Mouse (Mus musculus): ENCODE results near the gene Rai1.

The Rai1 gene

DNA sequence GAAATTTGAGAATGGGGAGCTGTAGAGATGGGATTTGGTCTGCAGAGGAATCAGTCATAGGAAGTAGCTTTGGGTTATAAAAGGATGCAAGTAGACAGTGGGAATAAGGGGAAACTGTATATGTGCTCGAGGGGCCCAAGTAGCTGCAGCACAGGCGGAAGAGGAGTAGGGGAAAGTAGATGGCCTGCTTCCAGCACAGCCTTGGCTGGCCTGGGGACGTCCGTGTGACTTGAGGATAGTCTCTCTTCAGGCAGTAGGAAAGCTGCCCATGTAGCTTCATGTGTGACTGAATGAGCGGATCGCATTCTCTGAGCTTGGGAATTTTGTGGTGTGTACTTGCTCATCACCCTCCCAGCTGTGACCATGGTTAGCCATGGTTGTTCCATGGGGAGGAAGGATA, 59.6 kb downstream of the Rai1 start:
- no peak for DNase-seq

DNA sequence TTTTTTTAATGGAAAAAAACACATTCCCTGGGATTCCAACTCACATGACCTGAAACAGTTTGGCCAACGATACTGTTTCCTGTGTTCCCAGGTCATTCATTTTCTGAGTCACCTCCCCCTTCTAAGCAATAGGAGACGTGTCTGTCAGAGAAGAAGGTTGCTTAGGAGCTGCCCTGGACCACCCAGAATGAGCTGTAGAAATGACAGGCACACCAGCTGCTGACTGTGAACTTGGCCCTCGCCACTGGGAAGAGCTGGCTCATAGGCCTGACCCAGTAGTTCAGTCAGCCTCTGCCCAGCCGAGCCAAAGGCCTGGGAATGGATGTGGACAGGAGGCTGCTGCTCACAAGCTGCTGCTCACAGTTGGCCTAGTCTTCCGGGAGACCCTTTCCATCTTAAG, 60.3 kb downstream of the Rai1 start:
- DNase-seq, result no peak

DNA sequence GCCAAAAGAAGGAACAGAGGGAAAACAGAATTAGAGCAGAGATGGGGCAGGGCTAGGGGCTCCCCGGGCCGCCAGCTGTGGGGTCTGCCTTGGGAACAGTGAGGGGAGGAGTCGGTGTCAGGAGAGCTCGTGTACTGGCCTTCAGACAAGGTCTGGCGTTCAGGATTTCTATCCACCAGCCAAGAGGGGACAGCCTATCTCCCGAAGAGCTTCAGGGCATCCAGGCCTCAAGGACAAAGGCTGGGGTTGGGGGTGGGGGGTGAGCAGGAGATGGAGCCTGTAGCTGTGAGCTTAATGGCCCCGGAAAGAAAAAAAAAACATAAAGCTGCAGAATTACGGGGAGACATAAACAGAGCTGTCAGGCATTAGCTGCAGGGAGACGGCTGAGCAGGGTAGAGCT, 64.0 kb downstream of the Rai1 start:
- no peak for DNase-seq

DNA sequence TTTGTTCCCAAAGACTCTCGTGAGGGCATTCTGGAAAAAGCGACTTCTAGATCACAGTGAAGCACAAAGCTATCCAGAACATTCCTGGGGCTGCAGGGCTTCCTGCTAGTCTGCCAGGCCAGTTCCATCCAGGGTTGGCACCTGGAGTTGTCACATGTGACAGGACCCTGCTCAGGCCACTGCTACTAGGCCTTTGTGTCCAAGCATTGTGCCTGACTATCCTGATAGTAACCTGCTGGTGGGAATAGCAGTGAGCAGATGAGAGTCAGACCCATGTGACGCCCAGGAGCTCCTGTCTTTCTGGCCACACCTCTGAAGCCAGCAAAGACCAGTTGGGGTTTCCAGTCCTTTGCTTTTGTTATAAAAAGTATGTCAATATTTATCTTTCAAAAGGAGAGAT, 67.3 kb downstream of the Rai1 start:
- no peak for DNase-seq

DNA sequence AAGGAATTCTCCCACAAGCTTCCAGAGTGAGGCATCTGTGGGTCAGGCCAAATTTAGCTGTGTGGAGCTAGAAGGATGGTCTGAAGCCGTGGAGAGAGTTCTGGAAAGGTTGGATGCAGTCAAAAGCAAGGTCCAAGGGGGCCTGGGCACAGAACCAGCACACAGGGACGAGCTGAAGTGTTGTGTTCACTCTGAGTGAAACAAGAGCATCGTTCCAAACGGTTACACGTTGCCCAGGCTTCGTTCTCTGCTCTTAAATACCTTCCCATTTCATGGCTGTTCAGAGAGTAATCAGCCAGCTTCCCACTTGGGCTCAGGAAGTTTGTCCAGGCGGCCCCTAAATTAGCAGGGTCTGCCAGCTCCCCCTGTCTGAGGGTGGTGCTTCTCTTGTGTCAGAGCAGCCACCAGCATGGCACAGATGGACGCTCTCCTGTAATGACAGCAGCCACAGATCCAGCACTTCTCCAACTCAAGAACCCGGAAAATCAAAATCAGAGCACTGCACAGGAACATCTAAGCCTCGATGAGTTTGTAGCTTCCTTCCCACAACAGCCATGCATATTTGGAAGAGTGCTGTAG, 68.9 kb downstream of the Rai1 start:
- DNase-seq, result no peak

DNA sequence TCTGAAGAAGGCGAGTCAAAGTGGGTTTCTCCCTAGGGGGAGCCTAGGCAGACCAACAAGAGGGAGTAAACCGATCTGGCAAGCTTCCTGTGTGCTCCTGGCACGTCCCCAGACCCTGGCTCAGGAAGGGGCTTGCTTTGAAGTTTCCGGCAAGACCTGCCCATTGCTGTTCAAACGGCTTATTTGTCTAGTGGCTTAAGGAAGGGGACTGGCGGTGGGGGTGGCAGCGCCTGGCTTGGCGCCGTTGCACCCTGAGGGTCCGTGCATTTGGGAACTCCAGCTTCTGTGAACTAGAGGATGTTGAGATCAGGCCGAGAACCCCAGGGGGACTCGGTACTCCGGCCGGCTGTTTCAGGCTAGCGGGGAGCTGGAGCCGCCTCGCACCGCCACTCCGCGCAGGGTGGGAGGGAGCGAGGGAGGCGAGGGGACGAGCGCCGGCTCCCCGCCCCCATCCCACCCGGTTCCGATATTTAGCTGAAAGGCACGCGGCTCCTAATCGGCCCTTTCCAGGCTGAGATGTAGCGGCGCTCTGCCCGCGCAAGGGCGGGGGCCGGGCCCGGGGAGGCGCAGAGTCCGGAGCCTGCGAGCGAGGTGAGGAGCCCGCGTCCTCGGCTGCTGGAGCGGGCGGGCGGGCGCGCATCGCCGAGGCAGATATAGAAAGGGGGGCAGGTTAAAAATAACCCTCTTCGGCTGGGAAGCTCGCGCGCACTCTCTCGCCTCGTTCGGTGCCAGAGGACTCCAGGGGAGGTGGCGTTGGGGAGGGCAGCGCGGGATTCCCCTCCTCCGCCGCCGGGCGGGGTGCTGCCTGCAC, 70.8 kb downstream of the Rai1 start:
- DNase-seq, result peak; percentile 56

DNA sequence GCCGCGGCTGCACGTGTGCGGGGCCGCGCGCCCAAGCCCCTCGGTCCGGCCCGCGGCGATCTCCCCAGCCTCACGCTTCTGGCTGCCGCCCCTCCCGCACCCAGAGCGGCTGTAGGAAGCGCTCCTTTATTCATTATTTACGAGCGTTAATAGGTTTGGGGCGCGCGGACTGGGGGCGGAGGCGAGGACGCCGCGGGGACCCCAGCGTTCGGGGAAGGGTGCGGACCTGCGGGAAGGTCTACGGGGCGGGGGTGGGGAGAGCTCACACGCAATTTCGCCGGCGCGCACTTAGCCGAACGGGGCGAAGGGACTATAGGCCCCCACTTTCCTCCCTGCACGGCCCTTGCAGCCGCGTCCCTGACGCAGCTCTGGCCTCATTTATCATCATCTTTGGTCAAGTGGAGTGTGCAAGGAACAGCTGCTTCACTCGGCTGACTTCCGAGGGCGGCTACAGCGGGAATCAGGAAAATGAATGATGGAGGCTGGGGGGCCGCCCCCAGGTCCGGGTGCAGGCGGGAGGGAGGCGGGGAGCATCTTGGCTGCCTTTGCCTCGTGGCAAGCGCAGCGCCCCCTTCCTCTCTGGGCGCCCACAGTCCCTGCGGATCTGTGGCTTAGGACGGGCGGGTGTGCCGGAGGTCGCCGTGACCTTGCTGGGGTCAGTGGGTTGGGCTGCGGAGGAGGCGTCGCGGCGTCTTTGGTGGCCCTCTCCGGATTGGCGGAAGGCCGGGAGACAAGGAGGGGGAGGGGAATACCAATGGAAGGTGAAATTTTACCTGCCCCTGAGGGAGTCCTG, 71.6 kb downstream of the Rai1 start:
- peak; percentile 63 for DNase-seq

DNA sequence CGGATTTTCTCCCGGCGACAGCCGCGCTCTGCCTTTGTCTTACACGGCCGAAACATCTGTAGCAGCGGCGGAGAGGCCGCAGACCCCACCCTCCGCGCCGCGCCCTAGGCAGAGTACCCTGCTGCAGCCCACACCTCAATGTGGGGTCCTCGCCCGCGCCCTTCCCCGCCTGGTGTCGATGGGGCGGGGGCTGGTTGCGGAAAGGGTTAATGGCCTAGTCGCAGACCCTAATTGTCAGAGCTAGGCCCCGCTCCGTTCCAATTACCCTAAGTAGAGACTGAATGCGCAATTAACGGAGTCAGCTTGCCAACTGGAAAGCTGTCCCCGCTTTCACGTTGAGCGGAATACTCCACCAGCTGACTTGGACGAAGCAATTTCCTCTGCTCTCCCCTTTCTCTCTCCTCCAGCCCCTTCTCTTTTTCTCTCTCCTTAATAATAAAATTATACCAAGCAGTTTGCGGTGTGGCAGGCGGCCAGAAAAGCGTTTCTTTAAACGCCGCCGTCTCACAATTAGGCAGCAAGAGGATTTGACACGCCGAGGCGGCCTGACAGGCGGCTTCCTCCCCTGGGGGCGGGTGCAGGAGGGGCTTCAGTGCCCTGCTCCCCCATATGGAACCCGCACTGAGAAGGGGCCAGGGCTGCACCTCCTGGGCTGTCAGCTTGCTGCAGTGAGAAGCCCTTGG, 72.3 kb downstream of the Rai1 start:
- no peak for DNase-seq

DNA sequence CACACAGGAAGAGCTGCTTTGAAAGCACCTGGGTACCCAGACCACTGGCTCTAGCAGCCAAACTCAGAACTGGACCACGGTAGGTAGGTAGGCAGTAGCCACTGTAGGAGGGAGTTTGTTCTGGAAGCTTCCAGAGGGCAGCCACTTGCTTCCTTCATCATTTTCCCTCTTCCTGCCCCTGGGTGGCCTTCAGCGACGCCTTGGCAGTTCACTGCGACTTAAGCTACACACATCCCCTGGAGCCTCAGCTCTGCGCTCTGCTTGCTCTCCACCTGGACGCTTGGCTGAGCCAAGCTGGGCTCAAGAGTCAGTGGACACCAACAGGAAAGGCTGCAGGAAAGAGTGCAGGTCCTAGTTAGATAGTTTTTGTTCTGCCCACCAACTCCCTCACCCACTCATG, 73.2 kb downstream of the Rai1 start:
- no peak for DNase-seq

DNA sequence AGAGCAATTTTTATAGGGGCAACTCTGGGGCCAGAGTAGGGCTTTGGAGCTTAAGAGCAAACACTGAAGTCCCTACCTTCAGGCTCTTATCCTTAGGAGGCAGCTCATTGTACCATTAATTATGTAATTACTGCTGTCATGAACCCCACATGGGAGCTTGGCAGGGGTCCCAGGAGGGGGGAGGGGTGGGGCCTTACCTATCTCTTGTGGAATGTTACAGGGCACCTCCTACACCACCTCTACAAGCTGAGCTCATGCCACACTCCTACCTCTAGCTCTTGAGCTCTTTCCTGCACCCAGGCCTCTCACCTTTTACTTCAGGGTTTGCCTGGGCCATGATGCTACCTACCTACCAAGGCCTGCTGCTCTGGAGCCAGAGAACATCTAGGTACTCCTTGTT, 73.7 kb downstream of the Rai1 start:
- peak; percentile 71 for DNase-seq

DNA sequence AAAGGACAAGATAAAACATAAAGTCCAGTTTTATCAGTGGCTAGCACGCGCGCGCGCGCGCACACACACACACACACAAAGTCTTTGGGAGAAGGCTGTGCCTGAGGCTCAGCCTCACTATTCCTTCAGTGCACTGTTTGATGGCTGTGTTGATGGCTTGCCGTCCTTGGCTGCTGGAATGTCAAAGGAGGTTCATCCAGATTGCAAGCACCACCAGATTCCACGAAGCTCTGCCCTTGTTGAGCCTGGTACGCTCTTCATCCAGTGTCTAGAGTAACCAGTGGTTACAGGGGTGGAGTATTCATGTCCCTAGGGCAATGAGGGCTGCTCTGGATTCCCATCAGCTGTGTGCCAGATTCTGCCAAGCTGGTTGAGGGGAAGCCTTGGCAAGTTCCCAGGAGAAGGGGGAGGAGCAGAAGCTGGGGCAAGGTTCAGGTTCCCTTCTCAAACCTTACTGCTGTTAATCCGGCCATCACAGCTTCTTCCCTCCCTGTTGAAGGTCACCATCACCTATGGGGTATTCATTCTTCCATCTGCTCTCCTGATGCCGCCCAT, 77.4 kb downstream of the Rai1 start:
- DNase-seq, result no peak

DNA sequence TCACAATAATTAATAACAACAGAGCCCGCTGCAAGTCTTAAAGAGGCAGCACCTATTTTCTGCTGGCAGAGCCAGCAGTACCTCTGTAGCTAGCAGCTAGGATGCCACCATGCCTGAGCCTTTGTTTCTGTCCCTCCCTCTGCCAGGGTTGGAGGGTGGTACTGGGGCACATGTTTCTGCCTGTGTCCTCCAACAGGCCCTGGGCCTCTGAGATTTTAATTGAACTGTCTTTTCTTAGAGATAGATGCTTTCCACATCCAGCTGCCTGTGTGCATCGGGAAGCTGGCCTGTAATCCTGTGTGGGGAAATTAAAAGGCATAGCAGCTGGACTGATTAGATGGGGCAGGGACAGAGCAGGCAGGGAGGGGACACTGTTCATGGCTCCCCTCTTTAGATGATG, 77.9 kb downstream of the Rai1 start:
- no peak for DNase-seq

DNA sequence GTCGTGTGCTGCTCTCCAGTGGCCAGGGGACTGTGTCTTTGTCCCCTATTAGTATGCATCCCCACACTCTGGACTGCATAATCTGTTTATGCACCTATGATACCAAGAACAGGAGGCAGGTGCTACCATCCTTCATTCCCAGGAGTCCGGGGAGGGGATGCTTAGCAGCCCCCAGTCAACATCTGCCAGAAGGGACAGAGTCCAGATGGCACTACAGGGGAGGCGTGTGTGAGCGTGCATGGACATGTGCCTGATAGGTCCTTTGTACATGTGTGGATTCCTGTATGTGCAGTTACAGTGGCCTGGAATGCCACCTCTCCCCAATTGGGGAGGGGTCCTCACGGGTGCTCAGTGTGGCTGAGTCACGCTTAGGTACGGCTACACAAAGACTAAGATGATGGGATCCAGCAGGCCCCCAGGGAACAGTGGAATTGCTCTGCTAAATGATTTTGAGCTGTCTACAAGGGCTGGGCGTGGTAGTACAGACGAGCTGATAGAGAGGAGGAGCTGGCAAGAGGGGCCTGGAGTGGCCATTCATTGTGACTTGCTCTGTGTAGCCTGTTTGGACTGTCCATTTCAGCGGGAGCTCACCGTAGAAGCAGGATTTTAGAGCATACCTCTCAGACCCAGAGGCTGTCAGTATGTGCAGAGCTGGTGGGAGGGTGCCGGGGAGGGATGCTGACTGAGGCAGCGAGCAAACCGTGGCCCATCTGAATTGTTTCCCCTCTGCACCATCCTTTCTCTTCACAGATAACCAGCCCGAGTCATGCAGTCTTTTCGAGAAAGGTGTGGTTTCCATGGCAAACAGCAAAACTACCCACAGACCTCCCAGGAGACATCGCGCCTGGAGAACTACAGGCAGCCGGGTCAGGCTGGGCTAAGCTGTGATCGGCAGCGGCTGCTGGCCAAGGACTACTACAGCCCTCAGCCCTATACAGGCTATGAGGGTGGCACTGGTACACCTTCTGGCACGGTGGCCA, 79.8 kb downstream of the Rai1 start:
- no peak for DNase-seq

DNA sequence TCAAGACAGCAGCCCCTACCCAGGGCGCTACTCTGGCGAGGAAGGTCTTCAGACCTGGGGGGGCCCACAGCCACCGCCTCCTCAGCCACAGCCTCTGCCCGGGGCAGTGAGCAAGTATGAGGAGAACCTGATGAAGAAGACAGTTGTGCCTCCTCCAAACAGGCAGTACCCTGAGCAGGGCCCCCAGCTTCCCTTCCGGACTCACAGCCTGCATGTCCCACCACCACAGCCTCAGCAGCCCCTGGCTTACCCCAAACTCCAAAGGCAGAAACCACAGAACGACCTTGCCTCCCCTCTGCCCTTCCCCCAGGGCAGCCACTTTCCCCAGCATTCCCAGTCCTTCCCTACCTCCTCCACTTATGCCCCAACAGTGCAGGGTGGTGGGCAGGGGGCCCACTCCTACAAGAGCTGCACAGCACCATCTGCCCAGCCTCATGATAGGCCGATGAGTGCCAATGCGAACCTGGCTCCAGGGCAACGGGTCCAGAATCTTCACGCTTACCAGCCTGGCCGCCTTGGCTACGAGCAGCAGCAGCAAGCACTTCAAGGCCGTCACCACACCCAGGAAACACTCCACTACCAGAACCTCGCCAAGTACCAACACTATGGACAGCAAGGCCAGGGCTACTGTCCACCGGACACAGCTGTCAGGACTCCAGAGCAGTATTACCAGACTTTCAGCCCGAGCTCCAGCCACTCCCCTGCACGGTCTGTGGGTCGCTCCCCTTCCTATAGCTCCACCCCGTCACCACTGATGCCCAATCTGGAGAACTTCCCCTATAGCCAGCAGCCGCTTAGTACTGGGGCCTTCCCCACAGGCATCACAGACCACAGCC, 80.8 kb downstream of the Rai1 start:
- no peak for DNase-seq

DNA sequence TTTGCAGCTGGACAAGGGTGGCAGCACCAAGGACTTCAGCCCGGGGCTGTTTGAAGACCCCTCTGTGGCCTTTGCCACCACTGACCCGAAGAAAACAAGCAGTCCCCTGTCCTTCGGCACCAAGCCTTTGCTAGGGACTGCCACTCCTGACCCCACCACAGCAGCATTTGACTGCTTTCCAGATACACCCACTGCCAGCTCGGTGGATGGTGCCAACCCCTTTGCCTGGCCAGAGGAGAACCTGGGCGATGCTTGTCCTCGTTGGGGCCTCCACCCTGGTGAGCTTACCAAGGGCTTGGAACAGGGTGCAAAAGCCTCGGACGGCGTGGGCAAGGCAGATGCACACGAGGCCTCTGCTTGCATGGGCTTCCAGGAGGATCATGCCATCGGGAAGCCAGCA, 82.3 kb downstream of the Rai1 start:
- DNase-seq, result no peak

DNA sequence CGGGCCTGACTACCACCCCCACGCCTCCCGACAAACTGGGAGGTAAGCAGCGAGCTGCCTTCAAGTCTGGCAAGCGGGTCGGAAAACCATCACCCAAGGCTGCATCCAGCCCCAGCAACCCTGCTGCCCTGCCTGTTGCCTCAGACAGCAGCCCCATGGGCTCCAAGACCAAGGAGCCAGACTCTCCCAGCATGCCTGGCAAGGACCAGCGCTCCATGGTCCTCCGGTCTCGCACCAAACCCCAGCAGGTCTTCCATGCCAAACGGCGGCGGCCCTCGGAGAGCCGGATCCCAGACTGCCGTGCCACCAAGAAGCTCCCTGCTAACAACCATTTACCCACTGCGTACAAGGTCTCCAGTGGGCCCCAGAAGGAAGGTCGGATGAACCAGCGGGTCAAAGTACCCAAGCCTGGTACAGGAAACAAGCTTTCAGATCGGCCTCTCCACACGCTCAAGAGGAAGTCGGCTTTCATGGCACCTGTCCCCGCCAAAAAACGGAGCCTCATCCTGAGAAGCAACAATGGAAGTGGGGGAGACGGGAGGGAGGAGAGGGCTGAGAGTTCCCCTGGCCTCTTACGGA, 83.6 kb downstream of the Rai1 start:
- DNase-seq, result no peak

DNA sequence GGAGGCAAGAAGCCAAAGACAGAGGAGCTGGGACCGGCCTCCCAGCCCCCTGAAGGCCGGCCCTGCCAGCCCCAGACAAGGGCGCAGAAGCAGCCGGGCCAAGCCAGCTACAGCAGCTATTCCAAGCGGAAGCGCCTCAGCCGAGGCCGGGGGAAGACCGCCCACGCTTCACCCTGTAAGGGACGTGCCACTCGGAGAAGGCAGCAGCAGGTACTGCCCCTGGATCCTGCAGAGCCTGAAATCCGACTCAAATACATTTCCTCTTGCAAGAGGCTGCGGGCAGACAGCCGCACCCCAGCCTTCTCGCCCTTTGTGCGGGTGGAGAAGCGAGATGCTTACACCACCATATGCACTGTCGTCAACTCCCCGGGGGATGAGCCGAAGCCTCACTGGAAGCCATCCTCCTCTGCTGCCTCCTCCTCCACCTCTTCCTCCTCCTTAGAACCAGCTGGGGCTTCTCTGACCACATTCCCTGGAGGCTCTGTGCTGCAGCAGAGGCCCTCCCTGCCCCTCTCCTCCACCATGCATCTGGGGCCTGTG, 84.8 kb downstream of the Rai1 start:
- DNase-seq, result no peak

DNA sequence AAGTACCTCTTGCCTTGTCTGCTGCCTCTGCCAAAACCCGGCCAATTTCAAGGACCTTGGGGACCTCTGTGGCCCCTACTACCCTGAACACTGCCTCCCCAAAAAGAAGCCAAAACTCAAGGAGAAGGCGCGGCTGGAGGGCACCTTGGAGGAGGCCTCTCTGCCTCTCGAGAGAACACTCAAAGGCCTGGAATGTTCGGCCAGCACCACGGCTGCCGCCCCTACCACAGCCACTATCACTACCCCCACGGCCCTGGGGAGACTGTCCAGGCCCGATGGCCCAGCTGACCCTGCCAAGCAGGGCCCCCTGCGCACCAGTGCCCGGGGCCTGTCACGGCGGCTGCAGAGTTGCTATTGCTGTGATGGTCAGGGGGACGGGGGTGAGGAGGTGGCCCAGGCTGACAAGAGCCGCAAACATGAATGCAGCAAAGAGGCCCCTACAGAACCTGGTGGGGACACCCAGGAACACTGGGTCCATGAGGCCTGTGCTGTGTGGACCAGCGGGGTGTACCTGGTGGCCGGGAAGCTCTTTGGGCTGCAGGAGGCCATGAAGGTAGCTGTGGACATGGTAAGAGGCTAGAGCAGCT, 85.3 kb downstream of the Rai1 start:
- peak; percentile 43 for DNase-seq

DNA sequence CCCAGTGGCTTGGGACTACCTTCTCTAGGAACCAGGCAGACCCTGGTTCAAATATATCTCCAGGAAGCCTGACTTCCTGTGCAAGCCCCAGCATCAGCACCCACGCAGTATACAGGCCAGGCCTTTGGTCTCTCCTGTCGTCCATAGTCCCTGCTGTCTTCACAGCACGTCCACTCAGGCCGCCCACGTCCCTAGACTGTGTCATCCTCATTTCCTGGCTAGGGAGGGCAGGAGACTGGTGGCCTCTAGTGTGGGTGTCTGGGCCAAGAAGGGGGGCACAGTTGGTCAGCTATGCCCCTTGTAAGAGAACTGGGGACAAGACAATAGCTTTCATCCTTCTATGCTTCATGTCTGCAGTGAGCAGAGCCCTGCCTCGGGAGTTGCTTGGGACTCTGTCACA, 87.7 kb downstream of the Rai1 start:
- DNase-seq, result no peak

DNA sequence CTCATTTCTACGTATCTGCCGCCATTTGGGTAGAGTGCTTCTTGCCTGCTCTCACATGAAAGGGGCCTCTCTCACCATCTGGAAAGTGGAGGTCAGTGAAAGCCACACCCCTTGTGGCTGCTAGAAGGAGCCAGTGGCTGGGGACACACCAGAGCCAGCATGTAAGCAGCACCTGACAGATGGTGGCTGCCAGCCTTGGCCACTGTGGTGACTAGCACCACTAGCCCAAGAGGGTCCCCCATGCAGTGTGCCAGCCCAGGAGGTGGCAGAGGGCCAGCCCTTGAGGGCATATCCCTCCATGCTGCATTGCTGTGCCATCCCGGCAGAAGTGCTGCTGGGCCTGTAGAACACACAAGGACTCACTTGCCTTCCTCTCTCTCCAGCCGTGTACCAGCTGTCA, 88.7 kb downstream of the Rai1 start:
- DNase-seq, result no peak
